Mouse (Mus musculus) hindbrain, postnatal 0 days (tissue): ENCODE measurements around the gene Adcy2. TPM values are rescaled to one million over a fixed set of nuclear protein-coding genes. Genes with fewer than 3 reads are reported as not detected.

Source experiments
- ATAC-seq: fragments of 200-750 bp; cut with Nextera tagmentation; 2 replicates; pipeline ENCODE4 v1.8.0; 2017; ENCODE audit warnings: mild to moderate bottlenecking, moderate TSS enrichment, moderate library complexity
- DNase-seq: peaks from one replicate; pipeline ENCODE4 v3.0.0-alpha.2; 2015; ENCODE audit warnings: low spot score
- H3K27ac ChIP-seq: fragments of 300-500 bp; sonication (generic); 2 replicates; pipeline ENCODE4 v1.5.1; 2014; ENCODE audit warnings: mild to moderate bottlenecking
- H3K27me3 ChIP-seq: fragments of 300-500 bp; sonication (generic); 2 replicates; pipeline ENCODE4 v1.6.1; 2014; ENCODE audit warnings: low read length, mixed read lengths; ENCODE audit not compliant: insufficient read depth
- H3K36me3 ChIP-seq: fragments of 300-500 bp; sonication (generic); 2 replicates; pipeline ENCODE4 v1.6.1; 2014; ENCODE audit warnings: low read length, mixed read lengths; ENCODE audit not compliant: insufficient read depth
- H3K4me1 ChIP-seq: fragments of 300-500 bp; sonication (generic); 2 replicates; pipeline ENCODE4 v1.6.1; 2014; ENCODE audit warnings: antibody characterized with exemption, low read length, mixed read lengths; ENCODE audit not compliant: insufficient read depth
- H3K4me2 ChIP-seq: fragments of 300-500 bp; sonication (generic); 2 replicates; pipeline ENCODE4 v1.6.1; 2014; ENCODE audit warnings: low read depth, mild to moderate bottlenecking, low read length, moderate library complexity, mixed read lengths
- H3K4me3 ChIP-seq: fragments of 300-500 bp; sonication (generic); 2 replicates; pipeline ENCODE4 v1.5.1; 2014; ENCODE audit warnings: low read length
- H3K9ac ChIP-seq: fragments of 300-500 bp; sonication (generic); replicated peaks from 2 replicates; pipeline ENCODE4 v1.6.1; 2014; ENCODE audit warnings: mild to moderate bottlenecking, low read length, moderate library complexity, mixed read lengths
- H3K9me3 ChIP-seq: fragments of 300-500 bp; sonication (generic); 2 replicates; pipeline ENCODE4 v1.6.1; 2016; ENCODE audit warnings: low read length, mixed read lengths
- CTCF ChIP-seq: IDR thresholded peaks from 2 replicates; pipeline ENCODE4 v1.5.1; 2016; ENCODE audit warnings: antibody characterized with exemption, control low read depth, low read depth
- WGBS: fragments of 180-500 bp; shearing (Covaris S2); extraction: QIAGEN DNeasy Blood & Tissue Kit; methylation state at CpG from one replicate; pipeline ENCODE4 v1.1.7; 2014; 5-methylcytosine and 5-hydroxymethylcytosine counted together
- polyA plus RNA-seq: library from polyadenylated mRNA; unstranded; fragments of >200 nt; fragmentation: Nextera tagmentation; extraction: Ambion mirVana; gene quantifications from 2 replicates; pipeline ENCODE4 v1.2.1, GENCODE M21; 2015
- total RNA-seq: library from RNA; depleted of rRNA; stranded (reverse); fragments of >200 nt; gene quantifications from 2 replicates; pipeline ENCODE4 v1.2.3, GENCODE M21; 2014; rRNA removed

Adcy2 gene
- 35.1 and 44.2 TPM in 2 replicates for total RNA-seq
- polyA plus RNA-seq, result 16.7 and 16.9 TPM in 2 replicates

DNA sequence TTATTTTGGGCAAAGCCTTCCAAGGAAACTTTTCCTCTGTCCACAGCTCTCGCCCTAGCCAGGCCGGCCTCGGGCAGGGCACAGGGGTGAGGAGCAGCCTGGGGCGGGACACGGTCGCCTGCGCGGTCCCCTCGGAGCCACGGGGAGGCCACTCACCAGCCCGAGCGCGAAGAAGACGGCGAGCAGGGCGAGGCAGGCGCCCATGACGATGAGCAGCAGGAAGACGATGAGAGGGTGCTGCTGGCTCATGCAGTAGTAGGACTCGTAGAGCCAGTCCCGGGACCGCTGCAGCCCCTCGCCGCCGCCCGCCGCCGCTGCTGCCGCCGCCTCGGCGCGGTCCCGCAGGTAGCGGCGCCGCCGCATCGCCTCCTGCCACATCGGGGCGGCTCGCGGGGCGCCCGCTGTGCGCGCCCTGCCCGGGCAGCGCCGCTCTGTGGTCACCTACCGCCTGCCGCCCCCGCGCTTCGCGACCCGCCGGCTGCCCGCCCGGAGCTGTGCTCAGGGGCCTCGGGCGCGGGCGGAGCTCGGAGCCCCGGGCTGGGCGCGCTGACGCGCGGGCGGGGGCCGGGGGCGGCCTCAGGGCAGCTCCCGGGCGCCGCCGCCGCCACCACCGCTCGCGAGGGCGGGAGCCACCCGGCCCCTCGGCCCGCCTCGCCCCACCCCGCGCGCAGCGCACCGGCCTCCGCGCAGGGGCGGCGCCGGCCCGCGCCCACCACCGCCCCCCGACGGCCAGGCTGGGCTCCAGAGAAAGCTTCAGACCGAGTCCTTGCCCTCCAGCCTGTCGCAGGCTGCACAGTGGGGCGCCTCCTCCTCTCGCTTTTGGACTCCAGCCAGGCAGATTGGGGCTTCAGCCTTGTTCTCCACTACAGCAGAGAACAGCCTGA lies at the start of gene Adcy2:
Gene Adcy2 (minus strand): TSS at position 624 of the 884 bp plus-strand sequence.
- WGBS, result under 1% methylated on average over 84 of the region's 106 CpGs
- H3K27me3 ChIP-seq, result no peaks in the 10 kb centered on the region; the same call in 1 of the 2 replicates
- peak within 1 kb of the TSS; percentile 97 for H3K4me2 ChIP-seq

DNA sequence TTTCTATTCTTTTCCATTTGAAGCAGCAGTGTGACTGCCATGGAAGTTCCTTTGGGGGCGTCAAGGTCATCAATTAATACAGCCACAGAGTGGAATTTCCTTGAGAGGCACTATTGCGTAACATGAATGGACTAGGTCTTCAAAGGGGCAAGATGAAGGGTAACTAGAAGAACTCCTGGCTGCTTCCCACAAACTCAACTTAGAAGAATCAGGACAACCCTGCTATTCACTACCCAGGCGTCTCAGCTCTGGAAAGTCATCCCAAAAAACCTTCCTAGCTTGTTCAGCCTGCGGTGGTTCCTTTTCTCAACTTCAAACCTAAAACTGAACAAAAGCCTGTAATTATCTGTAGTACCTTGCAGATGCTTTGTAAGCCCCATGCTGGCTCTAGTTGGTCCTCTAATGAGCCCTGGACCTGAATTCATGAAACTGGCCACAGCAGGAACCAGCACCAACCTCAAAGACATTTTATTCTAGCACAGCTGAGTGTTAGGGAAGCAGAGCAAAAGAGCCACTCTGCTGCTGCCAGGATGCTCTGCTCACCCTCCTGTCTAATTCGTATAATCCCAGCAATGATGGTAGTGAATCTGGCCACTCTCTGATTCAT lies 37.8 kb upstream of the Adcy2 start:
- Histone ChIP-seq H3K9ac (no peak overlapping the region), H3K4me3 (no peak overlapping the region), H3K27me3 (no peaks in the 10 kb centered on the region), H3K4me2 (no peak overlapping the region), H3K9me3 (no peaks in the 10 kb centered on the region), H3K36me3 (no peaks in the 10 kb centered on the region), H3K27ac (no peak overlapping the region), H3K4me1 (no peaks in the 10 kb centered on the region)
- TF ChIP-seq CTCF, result no peak
- WGBS, result 87% methylated on average over 5 of the region's 5 CpGs
- DNase-seq, result no peak
- ATAC-seq, result no peak

More for the DNA sequence above, at the start of gene Adcy2:
- Histone ChIP-seq H3K9me3 (no peaks in the 10 kb centered on the region), H3K36me3 (no peaks in the 10 kb centered on the region), H3K4me1 (peaks cover 6% of the 10 kb centered on the region), H3K9ac (peak within 1 kb of the TSS; percentile 63), H3K27ac (peak within 1 kb of the TSS; percentile 48; the same call in 1 of the 2 replicates), H3K4me3 (peak within 1 kb of the TSS; percentile 61)
- TF ChIP-seq CTCF, result peak; percentile 2; the same call in 1 of the 2 replicates
- DNase-seq (peak; percentile 82), ATAC-seq (peak; percentile 89)

GRCm38 (mm10) chr13:69034621-69035020 lies 35.3 kb upstream of the Adcy2 start:
- H3K9ac ChIP-seq, result no peak overlapping the region
- H3K27ac ChIP-seq, result no peak overlapping the region

GRCm38 (mm10) chr13:69033532-69033931 lies 34.2 kb upstream of the Adcy2 start:
- no peak for ATAC-seq
- WGBS, result 87% methylated on average over 7 of the region's 7 CpGs

More at GRCm38 (mm10) chr13:69034621-69035020, 35.3 kb upstream of the Adcy2 start:
- Histone ChIP-seq H3K36me3 (no peaks in the 10 kb centered on the region), H3K4me1 (no peaks in the 10 kb centered on the region), H3K9me3 (no peaks in the 10 kb centered on the region), H3K27me3 (no peaks in the 10 kb centered on the region), H3K4me2 (no peak overlapping the region), H3K4me3 (no peak overlapping the region)
- ATAC-seq, result no peak
- no peak for DNase-seq
- WGBS, result 89% methylated on average over 1 of the region's 1 CpGs
- no peak for TF ChIP-seq CTCF

DNA sequence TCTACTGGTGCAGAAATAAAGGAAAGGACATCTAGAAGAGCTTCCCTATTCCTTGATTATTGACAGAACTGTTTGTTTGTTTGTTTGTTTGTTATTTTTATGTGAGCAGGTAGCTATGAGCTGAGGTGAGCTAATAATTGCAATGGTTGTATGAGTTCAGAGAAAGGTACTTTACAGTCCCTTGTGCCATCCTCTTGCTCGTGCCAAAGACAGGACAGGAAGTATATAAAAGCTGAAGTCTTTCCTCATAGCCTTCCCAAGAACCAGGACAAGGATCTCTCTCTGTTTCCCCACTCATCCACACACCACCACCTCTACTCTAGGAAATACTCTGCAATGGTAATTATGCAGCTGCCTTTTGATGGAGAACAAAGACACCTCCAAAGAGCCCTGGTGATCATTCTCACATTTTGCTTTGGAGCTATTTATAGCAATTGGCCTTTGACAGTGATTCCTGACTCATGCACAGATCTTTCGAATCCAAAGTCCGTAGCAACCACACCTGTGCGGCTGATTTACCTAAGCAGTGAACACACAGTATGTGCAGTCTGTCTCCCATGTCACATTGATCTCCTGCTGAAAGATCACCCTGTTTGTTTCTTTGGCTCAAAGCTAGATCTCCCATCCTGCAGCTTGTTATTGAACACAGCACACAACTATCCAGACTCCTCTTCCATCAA lies 29.9 kb upstream of the Adcy2 start:
- Histone ChIP-seq H3K9me3 (no peaks in the 10 kb centered on the region), H3K4me3 (no peak overlapping the region), H3K27ac (no peak overlapping the region), H3K4me2 (no peak overlapping the region), H3K4me1 (no peaks in the 10 kb centered on the region), H3K36me3 (no peaks in the 10 kb centered on the region), H3K27me3 (no peaks in the 10 kb centered on the region), H3K9ac (no peak overlapping the region)
- ATAC-seq, result no peak
- TF ChIP-seq CTCF, result no peak
- 81% methylated on average over 4 of the region's 4 CpGs for WGBS
- no peak for DNase-seq

More at GRCm38 (mm10) chr13:69033532-69033931, 34.2 kb upstream of the Adcy2 start:
- Histone ChIP-seq H3K9ac (no peak overlapping the region), H3K27ac (no peak overlapping the region), H3K27me3 (no peaks in the 10 kb centered on the region), H3K4me1 (no peaks in the 10 kb centered on the region), H3K9me3 (no peaks in the 10 kb centered on the region), H3K4me2 (no peak overlapping the region), H3K4me3 (no peak overlapping the region), H3K36me3 (no peaks in the 10 kb centered on the region)
- DNase-seq, result no peak
- no peak for TF ChIP-seq CTCF

GRCm38 (mm10) chr13:69024964-69025363 lies 25.6 kb upstream of the Adcy2 start:
- H3K27me3 ChIP-seq, result no peaks in the 10 kb centered on the region
- H3K36me3 ChIP-seq, result no peaks in the 10 kb centered on the region
- H3K9me3 ChIP-seq, result no peaks in the 10 kb centered on the region
- no peak for ATAC-seq
- no peaks in the 10 kb centered on the region for H3K4me1 ChIP-seq
- 38% methylated on average over 2 of the region's 2 CpGs for WGBS
- H3K27ac ChIP-seq, result no peak overlapping the region
- H3K9ac ChIP-seq, result no peak overlapping the region
- H3K4me2 ChIP-seq, result no peak overlapping the region
- H3K4me3 ChIP-seq, result no peak overlapping the region
- no peak for DNase-seq
- TF ChIP-seq CTCF, result no peak
